Mouse (Mus musculus): Measurements from ENCODE around the gene Mob3b. TPM values are rescaled to one million over a fixed set of nuclear protein-coding genes. Genes with fewer than 3 reads are reported as not detected.
"Not testable (repeated sequence)": the region's sequence is repeated elsewhere in the genome, so short reads cannot be mapped to it uniquely, and the experiment has no call there.

The Mob3b gene
- polyA plus RNA-seq, 1 experiment = 0.12 TPM

GRCm38 (mm10) chr4:34941046-34941445 is 216.2 kb downstream of the Mob3b start:
- peaks cover 5% of the 10 kb centered on the region for H3K27me3 ChIP-seq (ENCODE audit: control insufficient read depth, insufficient read depth, insufficient read length)
- H3ac ChIP-seq (ENCODE audit: control insufficient read depth, insufficient read length) = no peak overlapping the region
- H3K79me2 ChIP-seq (ENCODE audit: control insufficient read depth, insufficient read depth) = no peaks in the 10 kb centered on the region
- no peak overlapping the region for H3K4me3 ChIP-seq
- no peak overlapping the region for H3K4me2 ChIP-seq (ENCODE audit: low read depth)
- TF ChIP-seq REST (IDR thresholded peaks at IDR 0.05; ENCODE audit: insufficient read depth, insufficient read length) = no peak
- no peak for TF ChIP-seq POLR2A (IDR thresholded peaks at IDR 0.05; ENCODE audit: insufficient read length, low read depth)
- TF ChIP-seq POLR2AphosphoS2 (IDR thresholded peaks at IDR 0.05; ENCODE audit: insufficient read length, low read depth) = no peak
- no peak for TF ChIP-seq SRF (IDR thresholded peaks at IDR 0.05; ENCODE audit: control insufficient read depth, insufficient read length, low read depth)
- TF ChIP-seq USF1 (IDR thresholded peaks at IDR 0.05; ENCODE audit: low read depth) = no peak
- no peak for TF ChIP-seq TCF3 (IDR thresholded peaks at IDR 0.05; ENCODE audit: insufficient read length, low read depth)
- no peak for TF ChIP-seq E2F4 (IDR thresholded peaks at IDR 0.05; ENCODE audit: insufficient read depth)
- no peak for TF ChIP-seq MYOD1 (IDR thresholded peaks at IDR 0.05; ENCODE audit: control insufficient read depth in 1 of 3, insufficient read length in 2 of 3, low read depth in 2 of 3)
- TF ChIP-seq MAX (IDR thresholded peaks at IDR 0.05; ENCODE audit: low read depth) = no peak
- no peak for TF ChIP-seq TCF12 (IDR thresholded peaks at IDR 0.05; ENCODE audit: insufficient read depth, poor library complexity, severe bottlenecking)
- no peak for TF ChIP-seq MYOG (IDR thresholded peaks at IDR 0.05; ENCODE audit: control insufficient read depth in 1 of 3, insufficient read depth in 1 of 3, insufficient read length in 2 of 3, low read depth in 2 of 3)
- TF ChIP-seq CEBPB (IDR thresholded peaks at IDR 0.05; ENCODE audit: insufficient read depth, poor library complexity, severe bottlenecking) = no peak
- H3K36me3 ChIP-seq (ENCODE audit: control insufficient read depth, insufficient read depth) = no peaks in the 10 kb centered on the region

- not testable (repeated sequence) for H3K79me2 ChIP-seq (ENCODE audit: control insufficient read depth, insufficient read depth); H3K4me2 ChIP-seq (ENCODE audit: low read depth); H3K27me3 ChIP-seq (ENCODE audit: control insufficient read depth, insufficient read depth, insufficient read length); H3K36me3 ChIP-seq (ENCODE audit: control insufficient read depth, insufficient read depth); H3K4me3 ChIP-seq; H3ac ChIP-seq (ENCODE audit: control insufficient read depth, insufficient read length)
These were observed 228.9 kb downstream of the Mob3b start for GRCm38 (mm10) chr4:34928386-34928785.

GRCm38 (mm10) chr4:34922177-34922870 is 235.0 kb downstream of the Mob3b start:
- H3K4me2 ChIP-seq (ENCODE audit: low read depth) = no peak overlapping the region
- no peaks in the 10 kb centered on the region for H3K36me3 ChIP-seq (ENCODE audit: control insufficient read depth, insufficient read depth)
- no peak overlapping the region for H3K4me3 ChIP-seq
- TF ChIP-seq POLR2AphosphoS2 (IDR thresholded peaks at IDR 0.05; ENCODE audit: insufficient read length, low read depth) = no peak
- no peak for TF ChIP-seq REST (IDR thresholded peaks at IDR 0.05; ENCODE audit: insufficient read depth, insufficient read length)
- no peak for TF ChIP-seq E2F4 (IDR thresholded peaks at IDR 0.05; ENCODE audit: insufficient read depth)
- no peak for TF ChIP-seq MAX (IDR thresholded peaks at IDR 0.05; ENCODE audit: low read depth)
- no peak for TF ChIP-seq MYOG (IDR thresholded peaks at IDR 0.05; ENCODE audit: control insufficient read depth in 1 of 3, insufficient read depth in 1 of 3, insufficient read length in 2 of 3, low read depth in 2 of 3)
- TF ChIP-seq SRF (IDR thresholded peaks at IDR 0.05; ENCODE audit: control insufficient read depth, insufficient read length, low read depth) = no peak
- TF ChIP-seq USF1 (IDR thresholded peaks at IDR 0.05; ENCODE audit: low read depth) = no peak
- TF ChIP-seq CEBPB (IDR thresholded peaks at IDR 0.05; ENCODE audit: insufficient read depth, poor library complexity, severe bottlenecking) = no peak
- no peak for TF ChIP-seq MYOD1 (IDR thresholded peaks at IDR 0.05; ENCODE audit: control insufficient read depth in 1 of 3, insufficient read length in 2 of 3, low read depth in 2 of 3)
- TF ChIP-seq TCF3 (IDR thresholded peaks at IDR 0.05; ENCODE audit: insufficient read length, low read depth) = no peak
- no peak for TF ChIP-seq TCF12 (IDR thresholded peaks at IDR 0.05; ENCODE audit: insufficient read depth, poor library complexity, severe bottlenecking)
- no peak for TF ChIP-seq POLR2A (IDR thresholded peaks at IDR 0.05; ENCODE audit: insufficient read length, low read depth)
- peaks cover 4% of the 10 kb centered on the region for H3K27me3 ChIP-seq (ENCODE audit: control insufficient read depth, insufficient read depth, insufficient read length)
- H3ac ChIP-seq (ENCODE audit: control insufficient read depth, insufficient read length) = no peak overlapping the region
- H3K79me2 ChIP-seq (ENCODE audit: control insufficient read depth, insufficient read depth) = no peaks in the 10 kb centered on the region

- no peak overlapping the region for H3K4me2 ChIP-seq (ENCODE audit: low read depth)
- H3K36me3 ChIP-seq (ENCODE audit: control insufficient read depth, insufficient read depth) = no peaks in the 10 kb centered on the region
- peaks cover 9% of the 10 kb centered on the region for H3K27me3 ChIP-seq (ENCODE audit: control insufficient read depth, insufficient read depth, insufficient read length)
- no peaks in the 10 kb centered on the region for H3K79me2 ChIP-seq (ENCODE audit: control insufficient read depth, insufficient read depth)
- no peak overlapping the region for H3K4me3 ChIP-seq
- H3ac ChIP-seq (ENCODE audit: control insufficient read depth, insufficient read length) = no peak overlapping the region
- TF ChIP-seq CEBPB (IDR thresholded peaks at IDR 0.05; ENCODE audit: insufficient read depth, poor library complexity, severe bottlenecking) (no peak), POLR2A (IDR thresholded peaks at IDR 0.05; ENCODE audit: insufficient read length, low read depth) (no peak), USF1 (IDR thresholded peaks at IDR 0.05; ENCODE audit: low read depth) (no peak)
These were observed 239.9 kb downstream of the Mob3b start for GRCm38 (mm10) chr4:34917400-34917799.

GRCm38 (mm10) chr4:34912171-34912570 is 245.1 kb downstream of the Mob3b start:
- Histone ChIP-seq H3K4me3 (no peak overlapping the region), H3K79me2 (ENCODE audit: control insufficient read depth, insufficient read depth) (no peaks in the 10 kb centered on the region), H3K36me3 (ENCODE audit: control insufficient read depth, insufficient read depth) (no peaks in the 10 kb centered on the region), H3K27me3 (ENCODE audit: control insufficient read depth, insufficient read depth, insufficient read length) (peaks cover 4% of the 10 kb centered on the region), H3ac (ENCODE audit: control insufficient read depth, insufficient read length) (no peak overlapping the region), H3K4me2 (ENCODE audit: low read depth) (no peak overlapping the region)
- TF ChIP-seq POLR2A (IDR thresholded peaks at IDR 0.05; ENCODE audit: insufficient read length, low read depth) (no peak), TCF12 (IDR thresholded peaks at IDR 0.05; ENCODE audit: insufficient read depth, poor library complexity, severe bottlenecking) (no peak), TCF3 (IDR thresholded peaks at IDR 0.05; ENCODE audit: insufficient read length, low read depth) (no peak), SRF (IDR thresholded peaks at IDR 0.05; ENCODE audit: control insufficient read depth, insufficient read length, low read depth) (no peak), E2F4 (IDR thresholded peaks at IDR 0.05; ENCODE audit: insufficient read depth) (no peak), USF1 (IDR thresholded peaks at IDR 0.05; ENCODE audit: low read depth) (no peak)

Data from myocyte (in vitro differentiated cells).